Mouse (Mus musculus) frontal cortex, adult 2 months (tissue): ENCODE measurements around the gene Mecr. TPM values are rescaled to one million over a fixed set of nuclear protein-coding genes. Genes with fewer than 3 reads are reported as not detected.

ENCODE experiments used
- DNase-seq, 2 experiments: peaks; one replicate each; pipeline ENCODE4 v3.0.0; 2022; ENCODE audit warnings: low spot score in 1 of 2; ENCODE audit errors: extremely low spot score in 1 of 2
- polyA plus RNA-seq: library from polyadenylated mRNA; depleted of rRNA; stranded (reverse); fragments of >200 nt; gene quantifications from 2 replicates; pipeline ENCODE4 v1.2.3, GENCODE M21; 2012

The Mecr gene
- polyA plus RNA-seq, 1 experiment = 54.4 TPM

GRCm38 (mm10) chr4:131883571-131883970 lies 40.3 kb downstream of the Mecr start:
- DNase-seq = no peak

GRCm38 (mm10) chr4:131885376-131885775 lies 42.1 kb downstream of the Mecr start:
- no peak for DNase-seq

- DNase-seq = no peak
Measured at GRCm38 (mm10) chr4:131888564-131888963, 45.3 kb downstream of the Mecr start.

- no peak for DNase-seq
Measured at GRCm38 (mm10) chr4:131890692-131891091, 47.4 kb downstream of the Mecr start.

- DNase-seq = no peak
Measured at GRCm38 (mm10) chr4:131897109-131897508, 53.8 kb downstream of the Mecr start.

GRCm38 (mm10) chr4:131897787-131898186 lies 54.5 kb downstream of the Mecr start:
- no peak for DNase-seq

GRCm38 (mm10) chr4:131898503-131899179 lies 55.4 kb downstream of the Mecr start:
- DNase-seq = no peak

- DNase-seq = no peak
Measured at GRCm38 (mm10) chr4:131899180-131899554, 55.9 kb downstream of the Mecr start.

GRCm38 (mm10) chr4:131901090-131901489 lies 57.8 kb downstream of the Mecr start:
- DNase-seq = no peak

- DNase-seq = peak in 1 of 2 experiments; percentile 59
Measured at GRCm38 (mm10) chr4:131904478-131904877, 61.2 kb downstream of the Mecr start.

GRCm38 (mm10) chr4:131906423-131906822 lies 63.2 kb downstream of the Mecr start:
- DNase-seq = no peak

- no peak for DNase-seq
Measured at GRCm38 (mm10) chr4:131907912-131908311, 64.6 kb downstream of the Mecr start.

GRCm38 (mm10) chr4:131910237-131910994 lies 67.1 kb downstream of the Mecr start:
- DNase-seq = no peak

GRCm38 (mm10) chr4:131911521-131911920 lies 68.3 kb downstream of the Mecr start:
- DNase-seq = no peak

- DNase-seq = peak in 1 of 2 experiments; percentile 61
Measured at GRCm38 (mm10) chr4:131913526-131913925, 70.3 kb downstream of the Mecr start.

GRCm38 (mm10) chr4:131914046-131914643 lies 70.9 kb downstream of the Mecr start:
- DNase-seq = no peak

GRCm38 (mm10) chr4:131914891-131915469 lies 71.7 kb downstream of the Mecr start:
- no peak for DNase-seq

- no peak for DNase-seq
Measured at GRCm38 (mm10) chr4:131915821-131916328, 72.6 kb downstream of the Mecr start.

- DNase-seq = peak; percentile 53 to 84
Measured at GRCm38 (mm10) chr4:131916425-131916824, 73.2 kb downstream of the Mecr start.

GRCm38 (mm10) chr4:131917010-131917555 lies 73.8 kb downstream of the Mecr start:
- no peak for DNase-seq
